Mouse (Mus musculus) neural tube, embryonic 13.5 days (tissue): ENCODE measurements around the gene Lair1. TPM values are rescaled to one million over a fixed set of nuclear protein-coding genes. Genes with fewer than 3 reads are reported as not detected.

ENCODE experiments used
- polyA plus RNA-seq: library from polyadenylated mRNA; unstranded; fragments of >200 nt; fragmentation: Nextera tagmentation; extraction: Ambion mirVana; gene quantifications from 2 replicates; pipeline ENCODE4 v1.2.1, GENCODE M21; 2015

The Lair1 gene
- polyA plus RNA-seq, 1 experiment from 2014 or later = 2.5 TPM

Other genes starting within 250 kb of the Lair1 start
- gene Gm15448, start 237.5 kb downstream of the Lair1 start, polyA plus RNA-seq = not detected in 2 replicates
- not detected in 2 replicates for gene Pira2, start 218.2 kb downstream of the Lair1 start, polyA plus RNA-seq
- not detected in 2 replicates for gene Gm14548, start 165.1 kb downstream of the Lair1 start, polyA plus RNA-seq
- gene Lilra6, start 147.7 kb downstream of the Lair1 start, polyA plus RNA-seq = not detected in 2 replicates
- gene Ttyh1, start 56.2 kb upstream of the Lair1 start, polyA plus RNA-seq = 137 and 141 TPM in 2 replicates
- 78.0 and 79.6 TPM in 2 replicates for gene Leng8, start 73.8 kb upstream of the Lair1 start, polyA plus RNA-seq
- 4.6 TPM in 2 replicates for gene Leng9, start 87.2 kb upstream of the Lair1 start, polyA plus RNA-seq
- 8.6 and 8.9 TPM in 2 replicates for gene Cdc42ep5, start 101.7 kb upstream of the Lair1 start, polyA plus RNA-seq
- not detected in 2 replicates for gene Lilra5, start 174.6 kb upstream of the Lair1 start, polyA plus RNA-seq